Comparison of ENCODE assay signal across 32 mouse cellular contexts in the genomic region with DNA sequence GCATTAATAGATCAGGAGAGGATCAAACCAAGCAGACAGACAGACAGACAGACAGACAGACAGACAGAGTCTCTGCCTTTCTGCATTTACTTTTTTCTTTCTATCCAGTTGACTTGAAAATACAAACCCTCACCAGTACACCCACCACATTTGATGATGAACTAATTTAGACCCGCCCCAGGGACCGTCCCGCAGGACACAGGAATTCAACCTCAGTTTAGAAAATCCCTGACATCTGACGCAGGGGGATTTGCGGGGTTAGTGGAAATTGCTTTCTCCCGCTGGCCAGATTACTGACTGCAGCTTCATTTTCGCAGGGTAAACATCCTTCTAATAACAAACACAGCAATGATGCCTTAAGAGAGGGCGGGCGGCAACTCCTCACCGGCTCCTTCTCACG. TPM values are rescaled to one million over a fixed set of nuclear protein-coding genes. Genes with fewer than 3 reads are reported as not detected.
"Had no signal": no experiment of that assay in that cellular context is flagged by ENCODE, and none has a peak within 500 bp of the region (broad histone marks: within the 10 kb centered on the region; RNA-seq: fewer than 3 reads in every experiment).

A gene (plus strand): TSS at position 301 of the 400 bp plus-strand sequence.

- ATAC-seq: hindbrain, embryonic 16.5 days; inflammation-experienced regulatory T-cells, adult 6 months; intestine, embryonic 15.5 days; intestine, postnatal 0 days had no signal

- DNase-seq: gastrocnemius, adult 2 months; gastrocnemius, postnatal 10 days; gastrocnemius, postnatal 25 days; heart, adult 18-20 months; heart, postnatal 10 days; heart, postnatal 4 days; kidney, adult 18-20 months; kidney, adult 8-10 months; kidney, postnatal 14 days; kidney, postnatal 36 days; layer of hippocampus, adult 9-11 months; layer of hippocampus, postnatal 36 days; liver; liver, embryonic 13.5 days had no signal

- H3K4me1 ChIP-seq: heart, embryonic 10.5 days; heart, embryonic 12.5 days; hindbrain, embryonic 10.5 days; hindbrain, embryonic 12.5 days; intestine, embryonic 15.5 days; limb, embryonic 10.5 days; limb, embryonic 12.5 days; liver, embryonic 13.5 days; liver, embryonic 15.5 days had no signal

- H3K27me3 ChIP-seq: heart, embryonic 12.5 days; hindbrain, embryonic 12.5 days; intestine, embryonic 15.5 days; limb, embryonic 12.5 days; liver, embryonic 13.5 days; liver, embryonic 15.5 days had no signal

- H3K9me3 ChIP-seq: heart, embryonic 10.5 days; heart, embryonic 12.5 days; hindbrain, embryonic 10.5 days; hindbrain, embryonic 12.5 days; intestine, embryonic 15.5 days; limb, embryonic 10.5 days; limb, embryonic 12.5 days; liver, embryonic 13.5 days; liver, embryonic 15.5 days had no signal

- H3K36me3 ChIP-seq: heart, embryonic 10.5 days; heart, embryonic 12.5 days; hindbrain, embryonic 10.5 days; hindbrain, embryonic 12.5 days; intestine, embryonic 15.5 days; limb, embryonic 10.5 days; limb, embryonic 12.5 days; liver, embryonic 13.5 days; liver, embryonic 15.5 days had no signal

- H3K4me2 ChIP-seq: heart, embryonic 12.5 days; hindbrain, embryonic 12.5 days; hindbrain, embryonic 14.5 days; intestine, embryonic 15.5 days; limb, embryonic 12.5 days; liver, embryonic 11.5 days; liver, embryonic 13.5 days; liver, embryonic 15.5 days had no signal

- H3K9ac ChIP-seq: heart, embryonic 12.5 days; hindbrain, embryonic 12.5 days; hindbrain, embryonic 14.5 days; intestine, embryonic 15.5 days; limb, embryonic 12.5 days; liver, embryonic 13.5 days; liver, embryonic 15.5 days had no signal

- H3K27ac ChIP-seq: gastrocnemius, adult 2 months; heart, embryonic 10.5 days; hindbrain, embryonic 10.5 days; hindbrain, embryonic 12.5 days; hindbrain, embryonic 14.5 days; intestine, embryonic 15.5 days; kidney, postnatal 0 days; limb, embryonic 10.5 days; limb, embryonic 12.5 days; liver, embryonic 13.5 days; liver, embryonic 15.5 days had no signal

- H3K4me3 ChIP-seq: gastrocnemius, adult 2 months; heart, embryonic 10.5 days; heart, embryonic 12.5 days; hindbrain, embryonic 10.5 days; hindbrain, embryonic 12.5 days; intestine, embryonic 15.5 days; limb, embryonic 10.5 days; limb, embryonic 12.5 days; liver, embryonic 13.5 days; liver, embryonic 15.5 days had no signal

RNA-seq across cellular contexts. Expression of the gene that starts here (rescaled TPM):
- total RNA-seq: granulocyte monocyte progenitor cell, adult 5-6 weeks; left cerebral cortex, postnatal 14 days had no signal
- polyA plus RNA-seq: hindbrain, embryonic 12.5 days; inflammation-experienced regulatory T-cells, adult 6 months; intestine, embryonic 15.5 days; kidney, embryonic 14.5 days; kidney, postnatal 0 days; limb, embryonic 10.5 days; limb, embryonic 12.5 days; limb, embryonic 14.5 days; liver, embryonic 11.5 days; liver, embryonic 13.5 days; liver, embryonic 15.5 days had no signal
